Mouse (Mus musculus): Measurements from ENCODE around the gene Ciao1.
"Not testable (repeated sequence)": the region's sequence is repeated elsewhere in the genome, so short reads cannot be mapped to it uniquely, and the experiment has no call there.

Ciao1 gene

DNA sequence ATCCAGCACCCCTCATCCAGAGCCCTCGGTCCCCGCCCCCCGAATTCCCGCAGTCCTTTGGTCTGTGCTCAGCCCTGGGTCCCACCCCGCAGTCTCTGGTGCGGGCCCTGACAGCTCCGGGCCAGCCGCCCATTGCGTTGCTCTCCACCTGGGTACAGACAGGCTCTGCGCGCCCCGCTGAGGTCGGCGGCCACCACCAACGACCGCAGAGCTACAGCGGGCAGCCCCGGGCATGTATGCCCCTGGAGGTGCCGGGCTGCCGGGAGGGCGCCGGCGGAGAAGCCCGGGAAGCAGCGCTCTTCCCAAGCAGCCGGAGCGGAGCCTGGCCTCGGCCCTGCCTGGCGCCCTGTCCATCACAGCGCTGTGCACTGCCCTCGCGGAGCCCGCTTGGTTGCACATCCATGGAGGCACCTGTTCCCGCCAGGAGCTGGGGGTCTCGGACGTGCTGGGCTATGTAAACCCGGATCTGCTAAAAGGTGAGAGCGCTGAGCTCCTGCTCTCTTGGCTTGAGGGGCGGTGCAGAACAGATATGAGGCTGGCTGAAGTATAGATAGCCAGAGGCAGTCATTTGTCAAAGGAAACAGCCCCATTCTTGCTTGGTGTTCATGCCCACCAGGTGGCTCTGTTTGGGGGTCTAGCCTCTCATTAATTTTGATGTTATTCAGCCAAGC, 853 bp upstream of the Ciao1 start:
- DNase-seq: peak; percentile 51

DNA sequence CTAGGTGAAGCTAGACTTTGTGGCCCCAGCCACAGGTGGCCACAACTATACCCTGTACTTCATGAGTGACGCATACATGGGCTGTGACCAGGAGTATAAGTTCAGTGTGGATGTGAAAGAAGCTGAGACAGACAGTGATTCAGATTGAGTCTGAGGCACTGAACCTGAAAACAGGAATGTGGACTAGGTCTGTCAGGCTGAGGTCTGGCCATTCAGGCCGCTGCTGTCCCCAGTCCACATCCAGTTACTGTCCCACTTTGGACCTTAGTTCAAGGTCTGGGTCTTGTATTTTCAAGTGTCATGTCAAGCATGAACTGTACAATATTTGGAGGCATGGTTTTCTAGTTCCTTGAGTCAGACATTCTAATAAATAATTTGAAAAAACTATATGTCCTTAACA, 7.6 kb downstream of the Ciao1 start:
- no peak for DNase-seq

DNA sequence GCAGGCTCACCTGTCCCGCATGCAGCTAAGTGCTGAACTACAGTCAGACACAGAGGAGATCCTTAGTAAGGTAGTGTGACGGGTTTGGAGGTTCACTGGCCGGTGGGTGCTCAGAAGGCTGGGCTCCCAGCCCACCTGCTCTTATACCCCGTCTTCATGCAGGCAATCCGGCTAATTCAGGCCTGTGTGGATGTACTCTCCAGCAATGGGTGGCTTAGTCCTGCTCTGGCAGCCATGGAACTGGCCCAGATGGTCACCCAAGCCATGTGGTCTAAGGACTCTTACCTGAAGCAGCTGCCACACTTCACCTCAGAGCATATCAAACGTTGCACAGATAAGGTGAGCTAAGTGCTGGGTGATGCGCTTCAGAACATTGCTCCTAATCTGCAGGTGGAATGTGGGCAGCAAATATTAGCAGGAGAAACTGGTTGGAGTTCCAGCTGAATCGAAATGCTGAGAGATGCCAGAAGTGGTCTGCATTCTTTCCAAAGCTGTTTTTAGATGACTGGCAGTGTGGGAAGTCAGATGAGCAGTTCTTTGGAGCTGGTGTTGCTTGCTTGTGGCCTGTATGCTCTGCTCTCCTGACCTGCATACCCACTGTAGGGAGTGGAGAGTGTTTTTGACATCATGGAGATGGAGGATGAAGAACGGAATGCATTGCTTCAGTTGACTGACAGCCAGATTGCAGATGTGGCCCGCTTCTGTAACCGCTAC, 9.6 kb downstream of the Ciao1 start:
- DNase-seq: no peak

DNA sequence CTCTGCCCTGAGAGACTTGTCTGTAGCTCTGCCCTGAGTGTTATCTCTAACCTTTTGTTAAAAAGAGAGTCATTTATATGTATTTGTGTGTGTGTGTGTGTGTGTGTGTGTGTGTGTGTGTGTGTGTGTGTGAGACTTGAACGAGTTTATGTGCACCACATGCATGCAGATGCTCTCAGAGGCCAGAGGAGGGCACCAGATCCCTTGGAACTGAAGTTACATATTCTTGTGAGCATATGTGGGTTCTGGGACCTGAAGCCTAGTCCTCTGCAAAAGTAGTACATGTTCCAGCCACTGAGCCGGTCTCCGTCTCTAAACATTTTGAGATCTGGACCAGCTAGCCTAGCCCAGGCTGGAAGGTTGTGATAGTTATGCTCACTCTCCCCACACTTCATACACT, 22.4 kb downstream of the Ciao1 start:
- DNase-seq: no peak

DNA sequence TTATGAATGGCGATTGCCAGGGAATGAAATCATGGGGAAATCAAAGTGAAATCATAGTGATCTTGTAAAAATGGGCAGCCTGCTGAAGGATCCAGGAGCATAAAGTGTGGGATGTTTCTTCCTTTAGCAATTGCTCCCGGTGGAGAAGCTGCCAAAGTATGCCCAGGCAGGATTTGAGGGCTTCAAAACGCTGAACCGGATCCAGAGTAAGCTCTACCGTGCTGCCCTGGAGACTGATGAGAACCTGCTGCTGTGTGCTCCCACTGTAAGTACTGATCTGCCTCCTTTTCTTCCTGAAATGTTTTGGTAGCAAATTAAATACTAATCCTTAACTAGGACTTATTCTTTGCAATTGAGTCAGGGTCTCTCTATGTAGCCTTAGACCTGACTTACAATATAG, 29.9 kb downstream of the Ciao1 start:
- DNase-seq: no peak

DNA sequence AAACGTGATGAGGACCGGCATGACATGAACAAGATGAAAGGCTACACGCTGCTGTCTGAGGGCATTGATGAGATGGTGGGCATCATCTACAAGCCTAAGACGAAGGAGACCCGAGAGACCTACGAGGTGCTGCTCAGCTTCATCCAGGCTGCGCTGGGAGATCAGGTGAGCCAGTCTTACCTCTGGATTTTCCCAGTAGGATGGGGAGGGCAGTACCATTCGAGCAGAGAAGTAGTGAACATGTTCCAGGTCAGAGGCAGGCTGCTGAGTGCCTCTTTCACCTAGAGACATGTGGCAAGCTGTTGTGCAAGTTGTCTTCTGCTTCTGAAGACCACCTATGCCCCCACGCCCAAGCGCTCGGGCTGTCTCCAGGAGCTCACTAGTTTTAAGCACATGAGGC, 36.9 kb downstream of the Ciao1 start:
- no peak for DNase-seq

DNA sequence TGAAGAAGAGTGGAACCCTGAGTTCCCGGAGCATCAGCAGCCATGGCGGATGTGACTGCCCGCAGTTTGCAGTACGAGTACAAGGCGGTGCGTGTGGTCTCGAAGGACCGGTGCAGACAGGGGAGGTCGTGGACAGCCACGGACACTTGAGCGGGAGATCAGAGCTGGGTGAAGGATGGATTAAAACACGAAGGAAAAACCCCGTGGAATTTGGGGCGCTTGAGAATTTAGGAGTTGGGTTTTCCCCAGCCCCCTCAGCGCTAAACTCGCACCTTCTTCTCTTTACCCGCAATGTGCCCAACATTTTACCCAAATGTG, 39.2 kb downstream of the Ciao1 start:
- no peak for DNase-seq

DNA sequence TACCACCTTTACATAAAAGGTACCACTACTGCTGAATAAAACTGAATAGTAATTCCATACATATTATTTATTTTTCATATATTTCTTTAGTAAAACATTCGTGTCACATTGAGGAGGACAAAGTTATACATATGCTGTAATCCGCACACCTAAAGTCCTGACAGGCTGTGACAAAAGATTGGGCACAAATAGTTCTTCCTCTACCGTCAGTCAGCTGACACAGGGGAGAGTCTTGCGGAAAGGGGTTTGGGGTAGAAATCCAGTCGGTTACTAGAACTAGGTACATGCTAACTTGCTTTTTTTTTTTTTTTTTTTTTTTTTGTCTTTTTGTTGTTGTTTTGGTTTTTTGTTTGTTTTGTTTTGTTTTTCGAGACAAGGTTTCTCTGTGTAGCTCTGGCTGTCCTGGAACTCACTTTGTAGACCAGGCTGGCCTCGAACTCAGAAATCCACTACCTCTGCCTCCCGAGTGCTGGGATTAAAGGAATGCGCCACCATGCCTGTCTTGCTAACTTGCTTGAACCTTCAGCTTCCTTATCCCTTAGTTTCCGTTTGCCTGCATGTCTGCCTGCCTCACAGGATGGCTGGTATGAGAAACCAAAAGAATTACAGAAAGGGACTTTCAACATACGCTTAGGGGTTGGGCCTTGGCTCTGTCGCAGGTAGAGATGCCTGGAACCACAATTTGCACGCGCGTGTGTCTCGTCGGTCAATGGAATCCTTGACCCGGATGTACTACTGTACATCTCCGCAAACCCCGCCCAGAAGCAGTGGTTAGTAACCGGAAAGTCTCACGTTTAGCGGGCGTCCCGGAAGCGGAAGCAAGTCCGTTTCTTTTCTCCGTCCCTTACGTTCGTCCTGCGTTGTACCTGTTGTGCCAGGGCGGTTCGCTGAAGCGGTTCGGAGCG, 39.8 kb downstream of the Ciao1 start, which contains the start of the genes 1810024B03Rik and Snrnp200:
Gene 1810024B03Rik, minus strand, starts transcription at position 734 of the 905 bp plus-strand sequence.
Gene Snrnp200, plus strand, starts transcription at position 840 of the 905 bp plus-strand sequence.
- peak; percentile 86 for DNase-seq

DNA sequence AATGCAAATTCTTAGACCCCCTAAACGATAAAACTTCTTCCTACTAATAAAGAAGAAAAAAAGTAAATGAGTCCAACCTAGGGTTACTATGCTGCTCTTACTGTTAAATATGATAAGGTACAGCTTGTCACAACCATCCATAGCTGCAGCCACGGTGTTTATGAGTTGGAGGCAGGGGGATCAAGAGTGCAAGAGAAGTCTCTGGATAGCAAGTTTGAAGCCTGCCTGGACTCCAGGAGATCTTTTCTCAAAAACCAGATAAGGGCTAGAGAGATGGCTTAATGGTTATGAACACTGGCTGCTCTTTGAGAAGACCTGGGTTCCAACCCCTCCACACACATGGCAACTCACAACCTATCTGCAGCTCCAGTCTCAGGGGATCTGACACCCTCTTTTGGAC, 40.7 kb downstream of the Ciao1 start:
- DNase-seq: no peak

DNA sequence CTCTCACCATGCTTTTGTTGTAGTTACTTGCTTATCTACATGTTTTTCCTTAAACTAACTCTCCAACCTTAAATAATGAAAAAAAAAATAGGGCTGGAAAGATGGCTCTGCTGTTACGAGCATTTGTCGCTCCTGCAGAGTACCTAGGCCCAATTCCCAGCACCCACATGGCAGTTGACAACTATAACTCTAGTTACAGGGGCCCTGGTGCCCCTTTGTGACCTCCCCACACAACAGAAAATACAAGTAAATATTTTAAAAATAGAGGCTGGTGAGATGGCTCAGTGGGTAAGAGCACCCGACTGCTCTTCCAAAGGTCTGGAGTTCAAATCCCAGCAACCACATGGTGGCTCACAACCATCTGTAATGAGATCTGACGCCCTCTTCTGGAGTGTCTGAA, 41.7 kb downstream of the Ciao1 start:
- DNase-seq: not testable (repeated sequence)

DNA sequence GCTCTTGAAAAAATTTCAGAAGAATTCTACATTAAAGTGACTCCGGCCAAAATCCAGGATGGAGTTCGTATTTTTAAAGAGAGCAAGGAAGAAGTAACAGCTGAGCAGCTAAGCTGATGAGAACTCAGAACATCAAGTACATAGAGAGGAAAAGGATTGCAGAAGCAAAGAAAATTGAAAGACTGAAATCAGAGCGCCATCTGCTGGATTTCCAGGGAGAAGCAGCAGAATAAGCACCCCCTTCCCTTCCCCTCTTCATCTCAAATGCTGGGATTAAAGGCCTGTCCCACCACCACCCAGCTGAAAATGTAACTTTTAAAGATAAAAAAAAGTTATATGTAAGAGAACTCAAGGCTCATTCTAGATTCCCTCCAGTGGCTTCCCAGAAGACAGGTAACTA, 42.7 kb downstream of the Ciao1 start:
- peak; percentile 72 for DNase-seq
